Mouse (Mus musculus): ENCODE measurements at regions not wholly inside any gene's neighbourhood (a gene's known extent, or its start where the extent isn't known, plus 50 kb on each side); places are given as distances from the start of the nearest gene placed in this dataset.

GRCm38 (mm10) chr15:36945309-36945708, 62.3 kb downstream of the Zfp706 start:
- H3K9ac ChIP-seq (ENCODE audit: low read length): peak overlapping the region; percentile 27; the same call in 1 of the 2 replicates

GRCm38 (mm10) chr15:36944556-36945171, 62.9 kb downstream of the Zfp706 start:
- Histone ChIP-seq H3K36me3 (ENCODE audit: control insufficient read depth, insufficient read depth, low read length) (no peaks in the 10 kb centered on the region), H3K4me3 (ENCODE audit: low read depth, low read length) (no peak overlapping the region), H3K27ac (ENCODE audit: low read depth, low read length) (peak overlapping the region; percentile 35), H3K9ac (ENCODE audit: low read length) (peak overlapping the region; percentile 27), H3K9me3 (ENCODE audit: control insufficient read depth, low read length) (no peaks in the 10 kb centered on the region), H3K4me2 (no peak overlapping the region), H3K4me1 (ENCODE audit: control insufficient read depth, insufficient read depth, low read length) (peaks cover 8% of the 10 kb centered on the region; the same call in 1 of the 2 replicates), H3K27me3 (ENCODE audit: control insufficient read depth, insufficient read depth, low read length) (no peaks in the 10 kb centered on the region)
- 20% methylated on average over 8 of the region's 8 CpGs for WGBS
- peak; percentile 87 for DNase-seq (ENCODE audit: low spot score, missing footprints)
- ATAC-seq (ENCODE audit: low FRiP score): peak; percentile 77

More at GRCm38 (mm10) chr15:36945309-36945708, 62.3 kb downstream of the Zfp706 start:
- H3K4me1 ChIP-seq (ENCODE audit: control insufficient read depth, insufficient read depth, low read length): peaks cover 8% of the 10 kb centered on the region; the same call in 1 of the 2 replicates
- H3K27ac ChIP-seq (ENCODE audit: low read depth, low read length): no peak overlapping the region
- no peak overlapping the region for H3K4me2 ChIP-seq
- DNase-seq (ENCODE audit: low spot score, missing footprints): peak; percentile 86
- ATAC-seq (ENCODE audit: low FRiP score): no peak
- no peaks in the 10 kb centered on the region for H3K36me3 ChIP-seq (ENCODE audit: control insufficient read depth, insufficient read depth, low read length)
- no peaks in the 10 kb centered on the region for H3K27me3 ChIP-seq (ENCODE audit: control insufficient read depth, insufficient read depth, low read length)
- no peaks in the 10 kb centered on the region for H3K9me3 ChIP-seq (ENCODE audit: control insufficient read depth, low read length)
- H3K4me3 ChIP-seq (ENCODE audit: low read depth, low read length): no peak overlapping the region
- WGBS: 87% methylated on average over 4 of the region's 4 CpGs

- WGBS: 65% methylated on average over 12 of the region's 12 CpGs
- Histone ChIP-seq H3K4me1 (ENCODE audit: control insufficient read depth, insufficient read depth, low read length) (peaks cover 8% of the 10 kb centered on the region; the same call in 1 of the 2 replicates), H3K4me2 (no peak overlapping the region), H3K27me3 (ENCODE audit: control insufficient read depth, insufficient read depth, low read length) (no peaks in the 10 kb centered on the region), H3K9me3 (ENCODE audit: control insufficient read depth, low read length) (no peaks in the 10 kb centered on the region), H3K36me3 (ENCODE audit: control insufficient read depth, insufficient read depth, low read length) (no peaks in the 10 kb centered on the region), H3K9ac (ENCODE audit: low read length) (peak overlapping the region; percentile 3; the same call in 1 of the 2 replicates), H3K27ac (ENCODE audit: low read depth, low read length) (no peak overlapping the region), H3K4me3 (ENCODE audit: low read depth, low read length) (no peak overlapping the region)
- DNase-seq (ENCODE audit: low spot score, missing footprints) (peak; percentile 85), ATAC-seq (ENCODE audit: low FRiP score) (no peak)
Observed at GRCm38 (mm10) chr15:36943492-36944112, 64.0 kb downstream of the Zfp706 start.

- DNase-seq (ENCODE audit: low spot score, missing footprints): no peak
- peaks cover 18% of the 10 kb centered on the region for H3K4me1 ChIP-seq (ENCODE audit: control insufficient read depth, insufficient read depth, low read length)
- WGBS: 79% methylated on average over 4 of the region's 4 CpGs
- H3K9ac ChIP-seq (ENCODE audit: low read length): no peak overlapping the region
- no peak overlapping the region for H3K27ac ChIP-seq (ENCODE audit: low read depth, low read length)
- no peaks in the 10 kb centered on the region for H3K9me3 ChIP-seq (ENCODE audit: control insufficient read depth, low read length)
- no peak overlapping the region for H3K4me3 ChIP-seq (ENCODE audit: low read depth, low read length)
- H3K36me3 ChIP-seq (ENCODE audit: control insufficient read depth, insufficient read depth, low read length): no peaks in the 10 kb centered on the region
- ATAC-seq (ENCODE audit: low FRiP score): no peak
- H3K4me2 ChIP-seq: no peak overlapping the region
- no peaks in the 10 kb centered on the region for H3K27me3 ChIP-seq (ENCODE audit: control insufficient read depth, insufficient read depth, low read length)
Observed at GRCm38 (mm10) chr15:36942261-36942660, 65.3 kb downstream of the Zfp706 start.

DNA sequence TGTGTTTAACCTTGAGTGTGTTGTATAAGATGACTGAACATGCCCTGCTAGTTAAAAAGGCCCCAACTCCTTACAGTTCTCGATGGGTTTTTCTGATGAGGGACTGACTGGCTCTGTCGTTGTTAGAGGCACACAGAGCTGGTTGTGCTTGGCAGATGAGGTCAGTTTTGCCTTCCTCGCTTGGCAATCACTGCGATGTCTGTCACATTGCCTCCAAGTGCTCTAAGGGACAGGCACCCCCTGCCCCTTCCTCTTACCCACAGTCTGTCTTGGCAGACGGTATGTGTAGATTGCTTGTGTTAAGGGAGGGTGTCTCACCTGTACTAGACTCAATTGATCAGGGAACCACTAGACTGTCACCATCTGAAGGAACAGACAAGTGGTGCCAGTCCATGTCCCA, 65.8 kb downstream of the Zfp706 start:
- Histone ChIP-seq H3K9ac (ENCODE audit: low read length) (no peak overlapping the region), H3K36me3 (ENCODE audit: control insufficient read depth, insufficient read depth, low read length) (no peaks in the 10 kb centered on the region), H3K4me2 (no peak overlapping the region), H3K27ac (ENCODE audit: low read depth, low read length) (no peak overlapping the region), H3K27me3 (ENCODE audit: control insufficient read depth, insufficient read depth, low read length) (no peaks in the 10 kb centered on the region), H3K9me3 (ENCODE audit: control insufficient read depth, low read length) (no peaks in the 10 kb centered on the region), H3K4me1 (ENCODE audit: control insufficient read depth, insufficient read depth, low read length) (peaks cover 18% of the 10 kb centered on the region), H3K4me3 (ENCODE audit: low read depth, low read length) (no peak overlapping the region)
- DNase-seq (ENCODE audit: low spot score, missing footprints): no peak
- WGBS: 88% methylated on average over 5 of the region's 5 CpGs
- no peak for ATAC-seq (ENCODE audit: low FRiP score)

- no peak overlapping the region for H3K4me2 ChIP-seq
- no peaks in the 10 kb centered on the region for H3K27me3 ChIP-seq (ENCODE audit: control insufficient read depth, insufficient read depth, low read length)
- 89% methylated on average over 9 of the region's 9 CpGs for WGBS
- DNase-seq (ENCODE audit: low spot score, missing footprints) (no peak), ATAC-seq (ENCODE audit: low FRiP score) (no peak)
- H3K27ac ChIP-seq (ENCODE audit: low read depth, low read length): 0 out of 2 replicates have a peak overlapping the region, but pooled peaks have one; percentile 11
- no peaks in the 10 kb centered on the region for H3K36me3 ChIP-seq (ENCODE audit: control insufficient read depth, insufficient read depth, low read length)
- no peaks in the 10 kb centered on the region for H3K9me3 ChIP-seq (ENCODE audit: control insufficient read depth, low read length)
- no peak overlapping the region for H3K4me3 ChIP-seq (ENCODE audit: low read depth, low read length)
- H3K4me1 ChIP-seq (ENCODE audit: control insufficient read depth, insufficient read depth, low read length): peaks cover 10% of the 10 kb centered on the region
- no peak overlapping the region for H3K9ac ChIP-seq (ENCODE audit: low read length)
Observed at GRCm38 (mm10) chr15:36939608-36940007, 68.0 kb downstream of the Zfp706 start.

DNA sequence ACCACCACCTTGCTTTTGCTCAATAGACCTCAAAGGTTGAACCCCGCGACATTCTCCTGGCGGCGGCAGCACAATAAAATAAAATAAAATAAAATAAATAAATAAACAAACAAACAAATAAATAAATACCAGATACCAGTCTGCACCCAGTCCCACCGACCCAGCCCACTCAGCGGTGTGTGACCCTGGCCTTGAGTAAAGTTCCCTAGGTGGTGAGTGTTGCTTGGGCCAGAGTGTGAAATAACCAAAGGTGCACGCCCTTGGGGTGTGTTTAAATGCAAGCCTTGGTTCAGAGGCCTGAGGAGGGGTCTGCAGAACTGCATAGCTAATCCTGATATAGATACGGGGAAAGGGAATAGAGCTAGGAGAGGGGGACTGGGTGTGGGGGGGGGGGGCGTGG, 68.4 kb downstream of the Zfp706 start:
- Histone ChIP-seq H3K4me3 (ENCODE audit: low read depth, low read length) (peak overlapping the region; percentile 51), H3K4me2 (peak overlapping the region; percentile 84), H3K36me3 (ENCODE audit: control insufficient read depth, insufficient read depth, low read length) (no peaks in the 10 kb centered on the region), H3K9me3 (ENCODE audit: control insufficient read depth, low read length) (no peaks in the 10 kb centered on the region), H3K4me1 (ENCODE audit: control insufficient read depth, insufficient read depth, low read length) (peaks cover 10% of the 10 kb centered on the region), H3K27ac (ENCODE audit: low read depth, low read length) (peak overlapping the region; percentile 11; the same call in 1 of the 2 replicates), H3K9ac (ENCODE audit: low read length) (peak overlapping the region; percentile 87), H3K27me3 (ENCODE audit: control insufficient read depth, insufficient read depth, low read length) (no peaks in the 10 kb centered on the region)
- ATAC-seq (ENCODE audit: low FRiP score) (peak; percentile 49), DNase-seq (ENCODE audit: low spot score, missing footprints) (no peak)
- WGBS: 21% methylated on average over 9 of the region's 9 CpGs

- Histone ChIP-seq H3K36me3 (ENCODE audit: control insufficient read depth, insufficient read depth, low read length) (no peaks in the 10 kb centered on the region), H3K9ac (ENCODE audit: low read length) (peak overlapping the region; percentile 87), H3K9me3 (ENCODE audit: control insufficient read depth, low read length) (no peaks in the 10 kb centered on the region), H3K27me3 (ENCODE audit: control insufficient read depth, insufficient read depth, low read length) (no peaks in the 10 kb centered on the region), H3K27ac (ENCODE audit: low read depth, low read length) (peak overlapping the region; percentile 85), H3K4me2 (peak overlapping the region; percentile 84), H3K4me1 (ENCODE audit: control insufficient read depth, insufficient read depth, low read length) (peaks cover 10% of the 10 kb centered on the region), H3K4me3 (ENCODE audit: low read depth, low read length) (peak overlapping the region; percentile 51)
- ATAC-seq (ENCODE audit: low FRiP score): peak; percentile 95
- under 1% methylated on average over 56 of the region's 57 CpGs for WGBS
- peak; percentile 99 for DNase-seq (ENCODE audit: low spot score, missing footprints)
Observed at GRCm38 (mm10) chr15:36938511-36939150, 68.9 kb downstream of the Zfp706 start.

All from midbrain, embryonic 11.5 days (tissue).